Comparison of ENCODE assay signal across 8 mouse cellular contexts in genomic region chr11:75259996-75260561, GRCm38 (mm10).
DNase-seq lines count a peak whose midpoint lies in the region; ATAC-seq and TF ChIP-seq lines count a peak whose summit lies in the region.

No protein-coding gene starts in this region.

- 57% methylated on average over 10 of the region's 10 CpGs for WGBS in lung, postnatal 0 days
- WGBS in lung, adult 2 months: 58% methylated on average over 10 of the region's 10 CpGs
- WGBS in hindbrain, postnatal 0 days: 40% methylated on average over 10 of the region's 10 CpGs

- no peaks in the 10 kb centered on the region for H3K27me3 ChIP-seq in lung, postnatal 0 days (replicated peaks; ENCODE audit: insufficient read depth, low read length)
- no peaks in the 10 kb centered on the region for H3K27me3 ChIP-seq in hindbrain, postnatal 0 days (ENCODE audit: insufficient read depth, low read length)

- ATAC-seq in lung, postnatal 0 days: peak; percentile 20; the same call in 1 of the 2 replicates
- peak; percentile 60 for ATAC-seq in hindbrain, postnatal 0 days

- H3K4me1 ChIP-seq in lung, postnatal 0 days (ENCODE audit: insufficient read depth, low read depth, low read length): peaks cover under 1% of the 10 kb centered on the region; the same call in 1 of the 2 replicates
- H3K4me1 ChIP-seq in lung, adult 2 months (ENCODE audit: control insufficient read depth, insufficient read depth, low read length): peaks cover 5% of the 10 kb centered on the region; the same call in 1 of the 2 replicates
- H3K4me1 ChIP-seq in hindbrain, postnatal 0 days (ENCODE audit: insufficient read depth, low read length): peaks cover 13% of the 10 kb centered on the region; the same call in 1 of the 2 replicates

- no peak overlapping the region for H3K9ac ChIP-seq in lung, postnatal 0 days (replicated peaks; ENCODE audit: low read depth)
- no peak overlapping the region for H3K9ac ChIP-seq in hindbrain, postnatal 0 days (replicated peaks; ENCODE audit: low read length)

- H3K27ac ChIP-seq in lung, postnatal 0 days (ENCODE audit: low read length): no peak overlapping the region
- H3K27ac ChIP-seq in hindbrain, postnatal 0 days: 0 out of 2 replicates have a peak overlapping the region, but pooled peaks have one; percentile 29

- no peak for TF ChIP-seq CTCF in lung, postnatal 0 days (IDR thresholded peaks at IDR 0.05)
- TF ChIP-seq CTCF in lung, adult 2 months (IDR thresholded peaks at IDR 0.05; ENCODE audit: insufficient read depth, low read length): no peak
- TF ChIP-seq CTCF in hindbrain, postnatal 0 days (IDR thresholded peaks at IDR 0.05; ENCODE audit: low read depth): no peak

- H3K9me3 ChIP-seq in lung, postnatal 0 days (ENCODE audit: low read length): no peaks in the 10 kb centered on the region
- no peaks in the 10 kb centered on the region for H3K9me3 ChIP-seq in hindbrain, postnatal 0 days (ENCODE audit: low read length)

- H3K4me2 ChIP-seq in lung, postnatal 0 days (replicated peaks; ENCODE audit: low read depth, low read length): no peak overlapping the region
- no peak overlapping the region for H3K4me2 ChIP-seq in hindbrain, postnatal 0 days (ENCODE audit: low read depth, low read length)

- H3K36me3 ChIP-seq in lung, postnatal 0 days (ENCODE audit: insufficient read depth, low read length): no peaks in the 10 kb centered on the region
- no peaks in the 10 kb centered on the region for H3K36me3 ChIP-seq in hindbrain, postnatal 0 days (ENCODE audit: insufficient read depth, low read length)

- H3K4me3 ChIP-seq in lung, postnatal 0 days (ENCODE audit: low read depth, low read length): no peak overlapping the region
- no peak overlapping the region for H3K4me3 ChIP-seq in lung, adult 2 months (replicated peaks; ENCODE audit: extremely low read depth, low read depth, low read length)
- H3K4me3 ChIP-seq in hindbrain, postnatal 0 days (ENCODE audit: low read length): no peak overlapping the region

- no peak for DNase-seq in lung, postnatal 0 days (ENCODE audit: low spot score)
- DNase-seq in lung, adult 2 months: no peak
- DNase-seq in adrenal gland, postnatal 25 days: peak; percentile 65
- peak; percentile 60 for DNase-seq in gastrocnemius, adult 18-20 months (ENCODE audit: low spot score)
- peak; percentile 63 for DNase-seq in hindbrain, postnatal 0 days (ENCODE audit: low spot score)
- no peak for DNase-seq in embryo, embryonic 9.5 days (ENCODE audit: extremely low spot score)
- DNase-seq in spleen, postnatal 10 days (ENCODE audit: low spot score in 2 of 2): no peak
- no peak for DNase-seq in c-Kit-positive CD71-positive TER-119-positive erythroid progenitor cells, embryonic 14.5 days (ENCODE audit: low spot score)

- no peak for TF ChIP-seq POLR2A in lung, adult 2 months (IDR thresholded peaks at IDR 0.05; ENCODE audit: borderline replicate concordance, extremely low read depth, low read depth, low read length)

- TF ChIP-seq EP300 in lung, postnatal 0 days (IDR thresholded peaks at IDR 0.05): no peak

Comparison
In these comparisons a context has a peak if more than half of its experiments do, and no peak if none do; other contexts are left out.
1. DNase-seq: peak in adrenal gland, postnatal 25 days (single experiment), gastrocnemius, adult 18-20 months (single experiment) and hindbrain, postnatal 0 days (single experiment); none in lung, postnatal 0 days (single experiment), lung, adult 2 months (single experiment), embryo, embryonic 9.5 days (single experiment), spleen, postnatal 10 days (0 of 2) and c-Kit-positive CD71-positive TER-119-positive erythroid progenitor cells, embryonic 14.5 days (single experiment).